Mouse (Mus musculus) layer of hippocampus, postnatal 36 days (tissue): ENCODE data around the gene Grin2a. TPM values are rescaled to one million over a fixed set of nuclear protein-coding genes. Genes with fewer than 3 reads are reported as not detected.

Source experiments
- DNase-seq, 2 experiments: peaks; one replicate each; pipeline ENCODE4 v3.0.0; 2022
- total RNA-seq, 2 experiments: library from RNA; stranded (reverse); gene quantifications; 2 replicates each; pipeline ENCODE4 v1.2.3; 2021

Gene Grin2a
- total RNA-seq, 2 experiments from 2014 or later = 375 to 412 TPM

- DNase-seq = peak in 1 of 2 experiments; percentile 41
Measured at GRCm38 (mm10) chr16:9751045-9751569, 244.3 kb downstream of the Grin2a start.

- DNase-seq = no peak
Measured at GRCm38 (mm10) chr16:9749661-9750060, 245.7 kb downstream of the Grin2a start.

- no peak for DNase-seq
Measured at GRCm38 (mm10) chr16:9742443-9742842, 252.9 kb downstream of the Grin2a start.

GRCm38 (mm10) chr16:9738679-9739078 lies 256.7 kb downstream of the Grin2a start:
- no peak for DNase-seq

- DNase-seq = no peak
Measured at GRCm38 (mm10) chr16:9737131-9737530, 258.2 kb downstream of the Grin2a start.

- DNase-seq = peak in 1 of 2 experiments; percentile 51
Measured at GRCm38 (mm10) chr16:9735365-9736080, 259.8 kb downstream of the Grin2a start.

- no peak for DNase-seq
Measured at GRCm38 (mm10) chr16:9727603-9728002, 267.8 kb downstream of the Grin2a start.

- no peak for DNase-seq
Measured at GRCm38 (mm10) chr16:9725578-9726113, 269.7 kb downstream of the Grin2a start.

GRCm38 (mm10) chr16:9711398-9711797 lies 284.0 kb downstream of the Grin2a start:
- no peak for DNase-seq

GRCm38 (mm10) chr16:9709921-9710320 lies 285.4 kb downstream of the Grin2a start:
- no peak for DNase-seq

GRCm38 (mm10) chr16:9697141-9697540 lies 298.2 kb downstream of the Grin2a start:
- no peak for DNase-seq

GRCm38 (mm10) chr16:9694081-9694480 lies 301.3 kb downstream of the Grin2a start:
- no peak for DNase-seq

- DNase-seq = peak in 1 of 2 experiments; percentile 48
Measured at GRCm38 (mm10) chr16:9688523-9689140, 306.7 kb downstream of the Grin2a start.

GRCm38 (mm10) chr16:9680572-9680971 lies 314.8 kb downstream of the Grin2a start:
- no peak for DNase-seq

GRCm38 (mm10) chr16:9679994-9680393 lies 315.4 kb downstream of the Grin2a start:
- no peak for DNase-seq

- no peak for DNase-seq
Measured at GRCm38 (mm10) chr16:9678750-9679149, 316.6 kb downstream of the Grin2a start.

GRCm38 (mm10) chr16:9672390-9672789 lies 323.0 kb downstream of the Grin2a start:
- no peak for DNase-seq

GRCm38 (mm10) chr16:9671222-9671621 lies 324.1 kb downstream of the Grin2a start:
- no peak for DNase-seq

- DNase-seq = peak in 1 of 2 experiments; percentile 30
Measured at GRCm38 (mm10) chr16:9670750-9671161, 324.6 kb downstream of the Grin2a start.

- no peak for DNase-seq
Measured at GRCm38 (mm10) chr16:9665896-9666295, 329.5 kb downstream of the Grin2a start.

- DNase-seq = no peak
Measured at GRCm38 (mm10) chr16:9664060-9664459, 331.3 kb downstream of the Grin2a start.

GRCm38 (mm10) chr16:9663508-9663907 lies 331.9 kb downstream of the Grin2a start:
- no peak for DNase-seq

GRCm38 (mm10) chr16:9625652-9626444 lies 369.5 kb downstream of the Grin2a start:
- no peak for DNase-seq
